In the genomic region with DNA sequence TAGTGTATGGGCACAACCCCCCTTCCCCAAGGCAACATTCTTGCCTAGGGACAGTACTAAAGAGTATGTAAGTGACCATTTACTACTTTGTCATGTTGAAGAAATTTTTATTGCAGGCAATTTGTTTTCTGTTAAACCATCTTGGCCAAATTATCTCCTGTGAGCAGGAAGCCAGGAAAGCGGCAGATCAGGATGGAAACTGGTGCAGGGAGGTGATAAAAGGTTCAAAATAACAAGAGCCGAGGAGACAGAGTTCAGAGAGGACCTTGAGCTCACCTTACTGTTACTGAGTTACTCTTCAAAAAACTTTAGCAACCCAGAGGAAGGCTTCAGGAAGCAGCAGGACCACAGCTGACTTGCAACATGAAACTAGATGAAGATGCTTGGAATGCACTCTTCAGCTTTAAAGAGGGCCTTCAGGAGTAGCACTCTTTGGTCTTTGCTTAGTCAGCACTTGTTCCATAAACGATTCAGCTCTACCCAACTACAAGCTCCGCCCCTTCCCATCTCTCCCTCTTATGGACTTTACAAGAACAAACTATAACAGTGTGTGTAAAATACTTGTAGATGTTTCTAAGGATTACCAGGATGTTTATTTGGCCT, we compare ENCODE assay signal across 16 mouse cellular contexts. TPM values are rescaled to one million over a fixed set of nuclear protein-coding genes. Genes with fewer than 3 reads are reported as not detected.
A peak's percentile ranks its signal among the peaks of the same experiment; 100 is the strongest.
DNase-seq lines count a peak whose midpoint lies in the region; ATAC-seq and TF ChIP-seq lines count a peak whose summit lies in the region.
"Had no signal": no experiment of that assay in that cellular context is flagged by ENCODE, and none has a peak within 500 bp of the region (broad histone marks: within the 10 kb centered on the region; RNA-seq: fewer than 3 reads in every experiment).

No protein-coding gene starts in this region.

- peak overlapping the region; percentile 31 for H3K4me3 ChIP-seq in megakaryocyte, embryonic 14.5 days (replicated peaks)
- peak overlapping the region; percentile 46 to 52 for H3K4me3 ChIP-seq in liver, embryonic 14.5 days (ENCODE audit: insufficient read depth in 1 of 2, low read depth in 2 of 2, low read length in 2 of 2)
- H3K4me3 ChIP-seq in forebrain, embryonic 15.5 days = no peak overlapping the region
- H3K4me3 ChIP-seq: embryonic facial prominence, embryonic 12.5 days; hindbrain, embryonic 13.5 days; midbrain, embryonic 10.5 days had no signal

- WGBS in liver, embryonic 14.5 days (ENCODE audit: insufficient replicate concordance) = 20% methylated on average over 4 of the region's 4 CpGs
- WGBS in forebrain, embryonic 15.5 days = 96% methylated on average over 4 of the region's 4 CpGs

- TF ChIP-seq CTCF in liver, embryonic 14.5 days (IDR thresholded peaks at IDR 0.05; ENCODE audit: low read depth) = no peak

- peak overlapping the region; percentile 73 for H3K4me2 ChIP-seq in liver, embryonic 14.5 days (ENCODE audit: low read depth)
- H3K4me2 ChIP-seq in forebrain, embryonic 15.5 days (replicated peaks) = no peak overlapping the region
- H3K4me2 ChIP-seq: embryonic facial prominence, embryonic 12.5 days; hindbrain, embryonic 13.5 days had no signal

- no peaks in the 10 kb centered on the region for H3K27me3 ChIP-seq in megakaryocyte, embryonic 14.5 days (replicated peaks)
- no peaks in the 10 kb centered on the region for H3K27me3 ChIP-seq in liver, embryonic 14.5 days (ENCODE audit: control insufficient read depth, insufficient read depth, low read length)
- H3K27me3 ChIP-seq in forebrain, embryonic 15.5 days = no peaks in the 10 kb centered on the region
- H3K27me3 ChIP-seq: embryonic facial prominence, embryonic 12.5 days; hindbrain, embryonic 13.5 days had no signal

- H3K36me3 ChIP-seq in megakaryocyte, embryonic 14.5 days (replicated peaks; ENCODE audit: low read length) = peaks cover 5% of the 10 kb centered on the region
- no peaks in the 10 kb centered on the region; the same call in 1 of the 2 replicates for H3K36me3 ChIP-seq in liver, embryonic 14.5 days (replicated peaks; ENCODE audit: control insufficient read depth, insufficient read depth, low read depth)
- no peaks in the 10 kb centered on the region for H3K36me3 ChIP-seq in forebrain, embryonic 15.5 days
- H3K36me3 ChIP-seq: embryonic facial prominence, embryonic 12.5 days; hindbrain, embryonic 13.5 days had no signal

- no peaks in the 10 kb centered on the region for H3K9me3 ChIP-seq in megakaryocyte, embryonic 14.5 days
- no peaks in the 10 kb centered on the region for H3K9me3 ChIP-seq in liver, embryonic 14.5 days (ENCODE audit: control insufficient read depth, low read length)
- H3K9me3 ChIP-seq in forebrain, embryonic 15.5 days = no peaks in the 10 kb centered on the region
- H3K9me3 ChIP-seq: embryonic facial prominence, embryonic 12.5 days; hindbrain, embryonic 13.5 days; midbrain, embryonic 10.5 days had no signal

- H3K9ac ChIP-seq in liver, embryonic 14.5 days (replicated peaks) = peak overlapping the region; percentile 76
- H3K9ac ChIP-seq in forebrain, embryonic 15.5 days (replicated peaks) = no peak overlapping the region
- H3K9ac ChIP-seq: embryonic facial prominence, embryonic 12.5 days; hindbrain, embryonic 13.5 days had no signal

- H3K27ac ChIP-seq in liver, embryonic 14.5 days = peak overlapping the region; percentile 92
- H3K27ac ChIP-seq in forebrain, embryonic 15.5 days (replicated peaks) = no peak overlapping the region
- H3K27ac ChIP-seq: embryonic facial prominence, embryonic 12.5 days; hindbrain, embryonic 13.5 days; midbrain, embryonic 10.5 days had no signal

- DNase-seq in liver, embryonic 14.5 days (ENCODE audit: low read depth in 3 of 3, low spot score in 3 of 3) = peak; percentile 73 to 81 (median 78)
- no peak for DNase-seq in kidney, postnatal 4 days
- DNase-seq in adrenal gland, adult 2 months = no peak
- DNase-seq: adrenal gland, postnatal 10 days; cerebellum, postnatal 36 days; kidney, adult 2 months; kidney, postnatal 36 days; right cerebral cortex, postnatal 4 days; thymus, postnatal 36 days had no signal

- no peak for ATAC-seq in megakaryocyte, adult 5-6 weeks (ENCODE audit: poor library complexity, severe bottlenecking)
- peak; percentile 53 for ATAC-seq in common myeloid progenitor, adult 5-6 weeks (replicated peaks; ENCODE audit: low read depth, poor library complexity, severe bottlenecking)
- ATAC-seq in liver, embryonic 14.5 days (ENCODE audit: insufficient read depth) = peak; percentile 88
- ATAC-seq in forebrain, embryonic 15.5 days (replicated peaks) = no peak

- H3K4me1 ChIP-seq in megakaryocyte, embryonic 14.5 days = peaks cover 38% of the 10 kb centered on the region
- H3K4me1 ChIP-seq in liver, embryonic 14.5 days (replicated peaks; ENCODE audit: control insufficient read depth in 2 of 2, insufficient read depth in 2 of 2, low read length in 1 of 2) = peaks cover 33 to 37% of the 10 kb centered on the region in 2 experiments
- peaks cover 6% of the 10 kb centered on the region for H3K4me1 ChIP-seq in forebrain, embryonic 15.5 days
- H3K4me1 ChIP-seq: embryonic facial prominence, embryonic 12.5 days had no signal

- peak; percentile 92 for TF ChIP-seq EP300 in liver, embryonic 14.5 days (IDR thresholded peaks at IDR 0.05; ENCODE audit: low read depth)

RNA-seq across cellular contexts. Expression of gene Slc16a1, which starts 5.8 kb away (rescaled TPM):
- 3.9 and 8.0 TPM in 2 replicates for polyA plus RNA-seq in megakaryocyte, embryonic 14.5 days (2012; ENCODE audit: insufficient read depth, low replicate concordance)
- 7.3 and 9.2 TPM in 2 replicates for total RNA-seq in megakaryocyte, adult 5-6 weeks (2015)
- 10.6 and 12.7 TPM in 2 replicates for total RNA-seq in megakaryocyte, adult 5-6 weeks (2017)
- total RNA-seq in common myeloid progenitor, adult 5-6 weeks (2017) = 82.4 and 85.1 TPM in 2 replicates
- polyA plus RNA-seq in liver, embryonic 14.5 days (2012; rRNA removed) = 34.1 and 38.6 TPM in 2 replicates
- 83.8 and 93.9 TPM in 2 replicates for polyA plus RNA-seq in liver, embryonic 14.5 days (2014; fragmentation: Nextera tagmentation; extraction: Ambion mirVana)
- total RNA-seq in adrenal gland, adult 2 months (2021) = 10 to 100 TPM; 51.5 to 60.9 TPM
- 18.4 and 29.5 TPM in 2 replicates for polyA plus RNA-seq in adrenal gland, adult 2 months (2012; rRNA removed)
- polyA plus RNA-seq in forebrain, embryonic 15.5 days (2015; fragmentation: Nextera tagmentation; extraction: Ambion mirVana) = 16.1 and 16.4 TPM in 2 replicates

Comparison
In these comparisons a context has a peak if more than half of its experiments do, and no peak if none do; other contexts are left out.
1. ATAC-seq: peak in common myeloid progenitor, adult 5-6 weeks (single experiment) and liver, embryonic 14.5 days (single experiment); none in megakaryocyte, adult 5-6 weeks (single experiment) and forebrain, embryonic 15.5 days (single experiment).
2. DNase-seq: peak in liver, embryonic 14.5 days (3 of 3); none in kidney, postnatal 4 days (0 of 2) and adrenal gland, adult 2 months (single experiment).